Mouse (Mus musculus): ENCODE results near the gene Stil.
"Not testable (repeated sequence)": the region's sequence is repeated elsewhere in the genome, so short reads cannot be mapped to it uniquely, and the experiment has no call there.

Stil gene

DNA sequence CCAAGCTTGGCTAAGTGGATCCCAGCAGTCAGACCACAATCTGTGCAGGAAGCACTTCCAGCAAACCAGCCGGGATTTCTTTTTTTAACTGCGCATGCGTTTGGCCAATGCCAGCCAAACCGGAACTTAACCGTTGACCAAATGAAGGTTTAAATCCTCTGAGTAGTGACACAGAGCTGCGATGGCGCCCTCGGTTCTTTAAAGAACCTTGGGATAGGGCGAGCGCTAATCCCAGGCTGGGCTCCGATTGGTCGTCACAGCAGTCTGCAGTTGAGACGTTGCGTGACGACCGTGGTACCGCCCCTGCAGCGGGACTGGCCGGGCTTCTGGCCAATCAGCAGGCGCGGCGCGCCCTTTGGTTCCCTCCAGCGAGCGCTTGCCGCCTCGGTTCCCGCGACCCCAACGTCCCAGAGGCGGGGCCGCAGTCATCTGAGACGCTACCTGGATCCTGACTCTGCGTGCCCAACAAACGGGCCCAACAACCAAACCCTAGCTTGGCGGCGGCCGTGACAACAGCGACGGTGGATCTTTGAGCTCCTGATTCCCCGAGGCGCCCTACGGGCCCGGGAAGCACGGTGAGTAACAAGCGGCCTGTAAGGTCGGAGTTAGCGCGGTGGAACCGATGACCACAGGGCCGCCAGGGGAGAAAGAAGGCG, at the start of gene Stil:
Stil (plus strand) TSS at position 387 of the 656 bp plus-strand sequence.
- peak; percentile 97 for DNase-seq

- no peak for DNase-seq
Observed at GRCm38 (mm10) chr4:114953172-114953571, 46.8 kb upstream of the Stil start.

DNA sequence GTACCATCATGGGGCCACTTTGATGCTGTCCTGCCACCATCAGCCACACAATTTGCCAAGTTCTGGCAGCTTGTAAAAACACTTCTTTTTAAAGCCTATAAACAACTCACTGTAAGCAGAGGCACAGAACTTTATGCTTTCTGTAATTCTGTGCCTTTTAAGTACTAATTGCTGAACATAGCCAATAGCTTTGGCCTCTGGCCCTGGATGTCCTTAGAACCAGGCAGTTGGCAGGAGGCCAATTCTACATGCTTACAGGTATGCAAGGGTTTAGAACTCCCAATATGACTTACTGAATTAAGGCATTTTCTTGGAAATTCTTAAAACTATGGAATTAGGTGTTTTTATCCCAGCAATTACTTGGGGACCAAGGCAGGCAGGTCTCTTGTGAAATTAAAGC, 42.6 kb upstream of the Stil start:
- DNase-seq = no peak

GRCm38 (mm10) chr4:114958231-114958630, 41.7 kb upstream of the Stil start:
- DNase-seq = no peak

- no peak for DNase-seq
Observed at GRCm38 (mm10) chr4:114958786-114959185, 41.2 kb upstream of the Stil start.

GRCm38 (mm10) chr4:114959533-114959932, 40.4 kb upstream of the Stil start:
- DNase-seq = no peak

DNA sequence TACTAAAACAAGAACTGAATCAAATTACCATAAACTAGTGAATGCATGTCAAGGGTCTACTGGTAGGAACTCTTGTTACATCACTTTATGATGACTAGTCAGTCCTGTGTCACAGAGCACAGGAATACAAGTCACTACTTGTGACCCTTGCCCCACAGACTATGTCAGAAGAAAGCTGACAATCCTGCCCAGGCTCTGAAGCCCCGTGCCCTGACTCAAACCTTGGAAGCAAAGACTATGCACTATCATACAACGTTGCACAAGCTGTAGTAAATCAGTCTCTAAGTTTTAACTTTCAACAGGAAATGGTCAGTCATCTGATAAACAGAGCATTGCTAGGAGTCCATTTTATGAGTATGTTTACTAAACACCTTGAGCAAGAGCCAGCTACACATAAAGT, 39.1 kb upstream of the Stil start:
- not testable (repeated sequence) for DNase-seq

DNA sequence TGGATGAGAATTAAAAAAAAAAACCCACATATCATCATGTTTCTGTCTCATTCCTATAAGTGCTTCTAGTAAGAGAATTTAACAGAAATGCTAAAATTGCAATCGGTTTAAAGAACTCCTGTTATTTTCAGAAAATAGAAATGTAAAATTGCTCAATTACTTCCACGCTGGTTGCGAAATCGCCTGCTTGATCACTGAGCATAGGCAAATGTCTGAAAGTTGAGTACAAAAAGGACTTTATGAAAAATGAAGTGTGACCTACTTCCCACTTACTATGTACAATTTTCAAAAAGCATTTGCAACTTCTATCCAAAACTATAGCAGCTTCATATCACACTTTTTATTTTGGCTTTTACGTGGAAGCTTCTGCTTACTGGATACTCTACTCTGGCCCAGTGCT, 29.2 kb upstream of the Stil start:
- no peak for DNase-seq

DNA sequence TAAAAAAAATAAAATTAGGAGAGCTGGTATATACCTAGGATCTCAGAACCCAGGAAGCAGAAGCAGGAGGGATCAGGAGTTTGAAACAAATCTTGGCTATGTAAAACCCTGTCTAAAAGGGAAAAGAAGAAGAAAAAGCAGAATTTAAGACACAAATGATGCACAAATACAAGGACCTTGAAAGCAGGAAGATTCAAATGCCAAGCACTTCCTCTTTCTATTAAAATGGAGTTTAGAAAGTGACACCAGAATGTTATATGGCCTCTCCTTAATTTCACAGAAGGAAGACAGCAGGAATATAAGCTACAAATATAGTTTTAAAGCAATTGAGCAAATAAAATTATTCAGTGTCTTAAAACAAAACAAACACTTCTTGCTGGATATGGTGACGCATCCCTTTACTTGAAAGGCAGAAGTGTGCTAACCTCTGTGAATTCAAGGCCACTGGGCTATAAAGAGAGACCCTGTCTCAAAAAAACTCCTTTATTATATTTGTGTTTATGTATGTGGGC, 26.7 kb upstream of the Stil start:
- no peak for DNase-seq

DNA sequence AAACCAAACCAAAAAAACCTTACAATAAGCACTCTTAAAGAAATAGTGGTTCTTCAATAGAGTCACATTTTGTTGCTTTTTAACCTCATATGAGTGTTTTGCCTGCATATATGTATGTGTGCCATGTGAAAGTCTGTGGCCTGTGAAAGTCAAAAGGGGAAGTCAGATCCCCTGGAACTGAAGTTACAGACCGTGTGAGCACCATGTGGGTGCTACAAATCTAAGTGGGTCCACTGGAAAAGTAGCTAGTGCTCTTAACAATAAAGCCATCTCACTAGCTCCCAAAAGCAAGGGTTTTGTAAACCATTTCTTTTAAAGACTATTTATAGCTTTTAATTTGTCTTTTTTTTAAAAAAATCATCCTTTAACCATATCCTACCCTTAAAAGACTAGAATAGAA, 17.3 kb upstream of the Stil start:
- no peak for DNase-seq

DNA sequence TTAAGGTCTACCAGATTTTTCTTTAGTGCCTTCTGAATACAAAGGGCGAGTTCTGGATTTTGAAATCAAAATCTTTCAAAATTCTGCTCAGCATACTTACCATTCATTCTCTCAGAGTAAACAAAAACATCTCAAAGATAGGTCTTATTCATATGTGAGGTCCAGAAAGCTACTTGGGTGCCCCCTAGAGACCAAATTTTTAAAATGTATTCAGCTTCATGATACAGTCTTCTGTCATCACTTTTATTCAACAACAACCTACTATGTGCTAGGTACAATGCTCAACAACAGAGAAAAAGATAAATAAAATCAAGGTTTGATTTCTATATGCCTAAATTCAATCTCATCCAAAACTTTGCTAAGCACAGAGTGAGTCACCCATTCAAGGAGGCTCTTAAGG, 16.9 kb upstream of the Stil start:
- peak; percentile 19 for DNase-seq

DNA sequence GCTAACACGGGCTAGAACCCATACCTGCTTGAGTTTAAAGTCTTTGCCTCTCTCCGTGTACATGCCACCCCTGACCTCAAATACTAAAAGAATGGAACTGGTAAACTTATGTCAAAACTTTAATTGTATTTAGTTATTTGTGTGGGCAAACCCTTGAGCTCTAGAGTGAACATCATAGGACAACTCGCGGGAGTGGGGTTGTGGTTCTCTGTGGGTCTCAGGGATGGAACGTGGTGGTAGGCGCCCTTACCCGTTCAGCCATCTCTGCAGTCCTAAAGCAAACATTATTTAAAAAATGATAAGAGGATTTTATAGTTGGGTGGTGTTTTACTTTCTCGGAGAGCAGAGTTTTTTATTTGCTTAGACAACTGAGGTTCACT, 13.8 kb upstream of the Stil start:
- DNase-seq = peak; percentile 33

- DNase-seq = peak; percentile 89
Observed at GRCm38 (mm10) chr4:114986591-114987432, 13.1 kb upstream of the Stil start, which contains the start of gene Cmpk1. TSS of gene Cmpk1 (minus strand) at chr4:114987241.

- no peak for DNase-seq
Observed at GRCm38 (mm10) chr4:114994218-114994617, 5.7 kb upstream of the Stil start.

- peak; percentile 62 for DNase-seq
Observed at GRCm38 (mm10) chr4:114997051-114997450, 2.9 kb upstream of the Stil start.

- peak; percentile 55 for DNase-seq
Observed at GRCm38 (mm10) chr4:114999445-114999772, 550 bp upstream of the Stil start.

- peak; percentile 5 for DNase-seq
Observed at GRCm38 (mm10) chr4:115000429-115000795, 453 bp downstream of the Stil start.

DNA sequence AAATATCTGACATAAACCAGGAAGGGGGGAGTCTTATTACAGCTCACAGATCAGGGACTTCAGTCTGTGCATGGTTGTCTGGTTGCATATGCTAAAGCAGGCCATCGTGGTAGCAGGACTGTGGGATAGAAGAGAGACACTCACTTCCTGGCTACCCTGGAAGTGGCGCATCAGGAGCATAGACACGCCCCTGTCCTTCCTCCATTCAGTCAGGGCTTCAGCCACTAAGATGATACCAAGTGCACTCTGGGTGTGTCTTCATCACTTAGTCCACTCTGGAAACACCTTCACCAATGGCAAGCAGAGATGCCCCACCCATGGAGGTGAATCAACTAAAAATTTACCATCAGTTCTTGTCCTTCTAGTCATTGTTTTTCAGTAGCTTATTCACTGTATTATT, 14.3 kb downstream of the Stil start:
- no peak for DNase-seq

DNA sequence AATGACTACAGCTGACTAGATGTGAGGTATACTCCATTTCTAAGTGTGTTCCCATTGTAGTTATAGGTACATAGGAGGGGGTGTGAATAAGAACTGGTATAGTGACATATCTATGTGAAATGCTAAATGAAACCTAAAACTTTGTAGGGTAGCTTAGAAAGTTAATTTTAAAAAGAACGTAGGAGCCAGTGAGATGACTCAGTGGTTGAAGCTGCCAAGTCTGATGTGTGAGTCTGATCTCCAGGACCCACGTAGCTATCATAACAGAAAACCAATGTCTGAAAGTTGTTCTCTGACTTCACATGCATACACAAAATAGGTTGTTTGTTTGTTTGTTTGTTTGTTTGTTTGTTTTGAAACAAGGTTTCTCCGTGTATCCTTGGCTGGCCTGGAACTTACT, 20.0 kb downstream of the Stil start:
- DNase-seq = no peak

GRCm38 (mm10) chr4:115035043-115035442, 35.1 kb downstream of the Stil start:
- no peak for DNase-seq

DNA sequence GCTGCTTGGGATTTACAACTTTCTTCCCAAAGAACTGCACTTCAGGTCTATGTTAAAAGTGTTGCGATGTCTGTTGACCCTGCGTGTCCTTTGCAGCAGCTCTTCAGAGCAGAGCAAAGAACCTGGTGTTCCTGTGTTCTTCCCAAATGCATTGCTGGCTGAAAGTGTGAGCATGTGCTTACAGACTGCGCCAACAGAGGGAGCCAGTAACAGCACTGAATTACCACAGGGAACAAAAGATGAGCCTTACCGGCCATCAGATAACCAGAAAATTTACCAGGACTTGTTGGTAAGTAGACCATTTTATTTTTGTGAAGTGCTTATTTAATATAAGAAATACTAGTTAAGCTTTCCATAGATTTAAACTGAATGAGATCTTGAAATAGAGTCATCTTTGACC, 38.3 kb downstream of the Stil start:
- DNase-seq = peak; percentile 19

DNA sequence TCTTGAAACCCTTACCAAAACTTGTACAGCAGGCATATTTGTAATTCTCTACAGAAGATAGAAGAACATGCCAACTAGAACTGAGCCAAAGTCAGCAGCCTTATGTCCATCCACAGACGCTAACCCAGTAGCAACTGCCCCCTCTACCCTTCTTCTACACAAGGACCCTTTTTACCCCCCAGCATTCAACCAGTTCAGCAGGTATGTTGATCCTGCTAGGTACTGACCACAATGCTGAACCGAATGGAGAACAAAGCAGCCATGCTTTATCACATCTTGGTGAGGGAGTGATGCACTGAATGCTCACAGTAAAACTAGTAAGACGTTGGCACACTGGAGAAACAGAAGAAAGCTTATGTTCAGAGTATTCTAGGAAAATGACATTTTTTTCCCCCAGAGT, 45.7 kb downstream of the Stil start:
- no peak for DNase-seq

- peak; percentile 65 for DNase-seq
Observed at GRCm38 (mm10) chr4:115047750-115048149, 47.8 kb downstream of the Stil start.

GRCm38 (mm10) chr4:115048190-115048589, 48.2 kb downstream of the Stil start:
- DNase-seq = no peak

Measured in thymus, postnatal 14 days (tissue).